8 mouse cellular contexts compared by ENCODE assay signal in the genomic region with DNA sequence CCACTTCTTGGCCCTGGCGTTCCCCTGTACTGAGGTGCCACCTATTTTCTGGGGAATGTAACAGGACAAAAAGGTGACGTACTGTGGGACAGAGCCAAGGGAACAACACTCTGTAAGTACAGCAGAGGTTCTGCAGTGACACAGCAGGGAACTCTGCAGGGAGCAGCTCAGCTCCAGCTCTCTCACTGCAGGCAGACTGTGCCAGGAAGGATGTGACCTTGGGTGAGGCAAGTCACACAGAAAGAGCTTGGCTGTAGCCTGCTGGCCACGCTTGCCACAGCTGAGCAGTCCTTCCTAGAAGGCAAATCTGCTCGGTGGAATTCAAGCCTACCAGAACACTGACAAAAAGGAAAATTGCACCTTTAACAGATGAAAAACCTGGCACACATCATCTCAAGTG. TPM values are rescaled to one million over a fixed set of nuclear protein-coding genes. Genes with fewer than 3 reads are reported as not detected.
DNase-seq lines count a peak whose midpoint lies in the region; ATAC-seq and TF ChIP-seq lines count a peak whose summit lies in the region.

No protein-coding gene starts in this region.

- no peak overlapping the region for H3K9ac ChIP-seq in hindbrain, embryonic 16.5 days (ENCODE audit: low read depth, low read length)
- H3K9ac ChIP-seq in hindbrain, embryonic 11.5 days (ENCODE audit: low read depth, low read length), result no peak overlapping the region
- no peak overlapping the region for H3K9ac ChIP-seq in lung, embryonic 14.5 days

- no peak overlapping the region for H3K4me3 ChIP-seq in hindbrain, embryonic 16.5 days (ENCODE audit: low read length)
- no peak overlapping the region for H3K4me3 ChIP-seq in hindbrain, embryonic 11.5 days (ENCODE audit: low read depth, low read length)
- no peak overlapping the region for H3K4me3 ChIP-seq in lung, embryonic 14.5 days (ENCODE audit: low read depth, low read length)

- WGBS in hindbrain, embryonic 16.5 days, result 50% methylated on average over 4 of the region's 4 CpGs
- WGBS in hindbrain, embryonic 11.5 days, result 48% methylated on average over 4 of the region's 4 CpGs
- 51% methylated on average over 4 of the region's 4 CpGs for WGBS in lung, embryonic 14.5 days

- no peaks in the 10 kb centered on the region for H3K36me3 ChIP-seq in hindbrain, embryonic 16.5 days (ENCODE audit: control insufficient read depth, insufficient read depth, low read length)
- H3K36me3 ChIP-seq in hindbrain, embryonic 11.5 days (ENCODE audit: control insufficient read depth, insufficient read depth, low read length), result no peaks in the 10 kb centered on the region
- H3K36me3 ChIP-seq in lung, embryonic 14.5 days (ENCODE audit: insufficient read depth), result no peaks in the 10 kb centered on the region

- H3K4me2 ChIP-seq in hindbrain, embryonic 16.5 days (ENCODE audit: low read length), result no peak overlapping the region
- no peak overlapping the region for H3K4me2 ChIP-seq in hindbrain, embryonic 11.5 days (replicated peaks; ENCODE audit: low read depth, low read length)
- no peak overlapping the region for H3K4me2 ChIP-seq in lung, embryonic 14.5 days

- no peak for DNase-seq in hindbrain, embryonic 11.5 days (ENCODE audit: low spot score)
- DNase-seq in Muller cell, postnatal 12 days (ENCODE audit: inconsistent ontology term), result peak; percentile 67
- DNase-seq in heart, postnatal 25 days (ENCODE audit: low spot score), result peak; percentile 71
- DNase-seq in lung, embryonic 14.5 days, result peak; percentile 49
- peak; percentile 80 for DNase-seq in testis, postnatal 14 days (ENCODE audit: low spot score)
- no peak for DNase-seq in right cerebral cortex, adult 2 months (ENCODE audit: low spot score in 2 of 2)

- H3K9me3 ChIP-seq in hindbrain, embryonic 16.5 days (ENCODE audit: control insufficient read depth, low read length), result no peaks in the 10 kb centered on the region
- H3K9me3 ChIP-seq in hindbrain, embryonic 11.5 days (ENCODE audit: control insufficient read depth, low read length), result no peaks in the 10 kb centered on the region
- no peaks in the 10 kb centered on the region for H3K9me3 ChIP-seq in lung, embryonic 14.5 days (ENCODE audit: low read depth, low read length)

- H3K27me3 ChIP-seq in hindbrain, embryonic 16.5 days (replicated peaks; ENCODE audit: control insufficient read depth, insufficient read depth, low read length), result no peaks in the 10 kb centered on the region
- no peaks in the 10 kb centered on the region for H3K27me3 ChIP-seq in hindbrain, embryonic 11.5 days (ENCODE audit: control insufficient read depth, insufficient read depth, low read length)
- H3K27me3 ChIP-seq in lung, embryonic 14.5 days (ENCODE audit: insufficient read depth, low read length), result no peaks in the 10 kb centered on the region

- peak; percentile 68 for ATAC-seq in hindbrain, embryonic 16.5 days
- no peak for ATAC-seq in hindbrain, embryonic 11.5 days (ENCODE audit: low FRiP score)
- ATAC-seq in common myeloid progenitor, adult 5-6 weeks (replicated peaks; ENCODE audit: low read depth, poor library complexity, severe bottlenecking), result peak; percentile 51; the same call in 1 of the 2 replicates
- no peak for ATAC-seq in lung, embryonic 14.5 days (ENCODE audit: insufficient read depth)

- TF ChIP-seq CTCF in lung, embryonic 14.5 days (IDR thresholded peaks at IDR 0.05; ENCODE audit: low read depth), result peak; percentile 28; the same call in 1 of the 2 replicates

- H3K27ac ChIP-seq in hindbrain, embryonic 16.5 days (ENCODE audit: low read depth, low read length), result peak overlapping the region; percentile 36; the same call in 1 of the 2 replicates
- no peak overlapping the region for H3K27ac ChIP-seq in hindbrain, embryonic 11.5 days (ENCODE audit: low read depth, low read length)
- peak overlapping the region; percentile 30; the same call in 1 of the 2 replicates for H3K27ac ChIP-seq in lung, embryonic 14.5 days (ENCODE audit: low read depth)

- intact Hi-C loops in heart, postnatal 25 days (cut with DNase I), result no loop called here

- peaks cover 10% of the 10 kb centered on the region for H3K4me1 ChIP-seq in hindbrain, embryonic 16.5 days (ENCODE audit: control insufficient read depth, insufficient read depth, low read depth, low read length)
- H3K4me1 ChIP-seq in hindbrain, embryonic 11.5 days (replicated peaks; ENCODE audit: control insufficient read depth, insufficient read depth, low read length), result no peaks in the 10 kb centered on the region
- H3K4me1 ChIP-seq in lung, embryonic 14.5 days (ENCODE audit: insufficient read depth), result 0 out of 2 replicates have a peak, but pooled peaks cover 8% of the 10 kb centered on the region

RNA-seq across cellular contexts. Expression of gene Zdhhc20, which starts 8.3 kb away (rescaled TPM):
- polyA plus RNA-seq in hindbrain, embryonic 16.5 days (2015; fragmentation: Nextera tagmentation; extraction: Ambion mirVana), result 33.8 and 36.1 TPM in 2 replicates
- 64.0 and 69.7 TPM in 2 replicates for polyA plus RNA-seq in hindbrain, embryonic 11.5 days (2014; fragmentation: Nextera tagmentation; extraction: Ambion mirVana)
- 28.6 and 32.3 TPM in 2 replicates for total RNA-seq in common myeloid progenitor, adult 5-6 weeks (2017)
- total RNA-seq in heart, postnatal 25 days (2021), result 10 to 100 TPM in 1 of 2 experiments, 1 to 10 TPM in 1; 6.9 to 10.9 TPM
- polyA plus RNA-seq in lung, embryonic 14.5 days (2014; fragmentation: Nextera tagmentation; extraction: Ambion mirVana), result 62.8 and 66.2 TPM in 2 replicates

RNA-seq across cellular contexts. Expression of gene Mrpl57, which starts 55.8 kb away (rescaled TPM):
- polyA plus RNA-seq in hindbrain, embryonic 16.5 days (2015; fragmentation: Nextera tagmentation; extraction: Ambion mirVana), result 151 and 162 TPM in 2 replicates
- polyA plus RNA-seq in hindbrain, embryonic 11.5 days (2014; fragmentation: Nextera tagmentation; extraction: Ambion mirVana), result 127 and 131 TPM in 2 replicates
- total RNA-seq in common myeloid progenitor, adult 5-6 weeks (2017), result 55.2 and 62.9 TPM in 2 replicates
- 10 to 100 TPM; 61.4 to 69.0 TPM for total RNA-seq in heart, postnatal 25 days (2021)
- 145 and 158 TPM in 2 replicates for polyA plus RNA-seq in lung, embryonic 14.5 days (2014; fragmentation: Nextera tagmentation; extraction: Ambion mirVana)

RNA-seq across cellular contexts. Expression of gene Ska3, which starts 55.8 kb away (rescaled TPM):
- 8.0 and 8.7 TPM in 2 replicates for polyA plus RNA-seq in hindbrain, embryonic 16.5 days (2015; fragmentation: Nextera tagmentation; extraction: Ambion mirVana)
- polyA plus RNA-seq in hindbrain, embryonic 11.5 days (2014; fragmentation: Nextera tagmentation; extraction: Ambion mirVana), result 37.2 and 44.5 TPM in 2 replicates
- total RNA-seq in common myeloid progenitor, adult 5-6 weeks (2017), result 24.1 and 40.2 TPM in 2 replicates
- under 1 TPM; 0.17 to 0.39 TPM for total RNA-seq in heart, postnatal 25 days (2021)
- polyA plus RNA-seq in lung, embryonic 14.5 days (2014; fragmentation: Nextera tagmentation; extraction: Ambion mirVana), result 50.1 and 51.8 TPM in 2 replicates

Comparison
In these comparisons a context has a peak if more than half of its experiments do, and no peak if none do; other contexts are left out.
1. ATAC-seq: peak in hindbrain, embryonic 16.5 days (single experiment) and common myeloid progenitor, adult 5-6 weeks (single experiment); none in hindbrain, embryonic 11.5 days (single experiment) and lung, embryonic 14.5 days (single experiment).
2. DNase-seq: peak in Muller cell, postnatal 12 days (single experiment), heart, postnatal 25 days (single experiment), lung, embryonic 14.5 days (single experiment) and testis, postnatal 14 days (single experiment); none in hindbrain, embryonic 11.5 days (single experiment) and right cerebral cortex, adult 2 months (0 of 2).